Mouse (Mus musculus): Measurements from ENCODE around the gene Atp1b3. TPM values are rescaled to one million over a fixed set of nuclear protein-coding genes. Genes with fewer than 3 reads are reported as not detected.
A peak's percentile ranks its signal among the peaks of the same experiment; 100 is the strongest.
"Not testable (repeated sequence)": the region's sequence is repeated elsewhere in the genome, so short reads cannot be mapped to it uniquely, and the experiment has no call there.

Gene Atp1b3
- polyA plus RNA-seq, 2 experiments from 2014 or later, result 275 to 348 TPM

DNA sequence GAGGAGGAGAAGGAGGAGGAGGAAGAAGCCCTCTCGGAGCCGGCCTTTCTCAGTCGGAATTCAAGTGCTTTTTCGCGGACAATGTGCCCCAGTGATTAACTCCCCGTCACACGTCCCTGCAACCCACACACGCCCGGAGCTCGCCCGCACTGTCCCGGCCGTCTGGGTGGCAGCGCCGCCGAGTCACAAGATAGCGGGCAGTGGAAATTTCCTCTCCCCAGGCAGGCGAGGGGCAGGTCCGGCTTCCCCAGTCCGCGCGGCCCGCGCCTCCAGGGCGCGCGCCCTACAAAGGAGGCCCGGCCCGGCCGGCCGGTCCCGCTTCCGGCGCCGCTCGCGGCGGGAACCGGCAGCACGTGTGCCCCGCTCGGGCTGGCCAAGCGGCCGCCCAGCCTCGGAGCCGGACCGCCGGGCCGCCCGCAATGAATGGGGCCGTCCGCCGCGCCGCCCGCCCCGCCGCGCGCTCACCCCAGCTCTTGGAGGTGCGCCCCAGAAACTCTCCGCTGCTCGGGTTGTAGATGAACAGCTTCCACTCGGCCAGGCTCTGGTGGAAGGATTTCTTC, 581 bp downstream of the Atp1b3 start:
- ATAC-seq, result peak; percentile 28

DNA sequence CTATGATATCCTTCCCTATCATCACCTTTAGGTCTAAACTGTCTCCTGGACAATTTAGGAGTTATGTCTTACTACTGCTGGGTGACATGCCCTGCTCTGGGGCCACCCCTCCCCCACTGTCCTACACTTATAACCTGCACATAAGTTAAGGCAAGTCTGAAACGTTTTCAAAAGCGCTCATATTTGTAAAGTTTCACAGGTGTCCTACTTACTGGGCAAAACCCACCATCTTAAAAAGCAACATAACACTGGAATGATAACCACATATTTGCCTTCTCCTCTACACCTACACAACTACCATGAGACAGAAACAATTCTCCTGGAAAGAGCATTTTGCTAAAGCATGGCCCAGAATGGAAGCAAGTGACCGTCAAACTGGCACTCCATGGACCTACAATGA, 4.2 kb downstream of the Atp1b3 start:
- no peak for ATAC-seq

- no peak for ATAC-seq
These were observed 10.4 kb downstream of the Atp1b3 start for GRCm38 (mm10) chr9:96353799-96354198.

- peak; percentile 28 for ATAC-seq
These were observed 11.0 kb downstream of the Atp1b3 start for GRCm38 (mm10) chr9:96353121-96353769.

GRCm38 (mm10) chr9:96351771-96352170, 12.5 kb downstream of the Atp1b3 start:
- ATAC-seq, result not testable (repeated sequence)

DNA sequence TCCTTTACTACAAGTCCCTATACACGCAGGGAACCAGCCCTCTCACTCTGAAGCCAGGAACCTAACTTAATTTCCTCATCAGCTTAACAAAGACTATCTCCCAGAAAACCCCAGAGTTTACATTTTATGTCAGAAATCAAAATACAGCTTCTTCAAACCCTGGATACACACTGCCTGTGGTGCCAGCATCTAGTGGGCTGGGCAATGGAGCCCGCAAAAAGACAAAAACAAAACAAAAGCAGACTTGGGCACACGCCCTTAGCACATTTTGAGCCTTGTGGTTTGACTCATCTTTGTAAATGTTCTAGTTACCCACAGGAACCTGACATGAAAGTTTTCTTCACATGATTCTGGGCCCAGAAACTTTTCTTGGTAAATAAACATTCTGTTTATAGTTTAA, 13.8 kb downstream of the Atp1b3 start:
- ATAC-seq, result peak; percentile 77

GRCm38 (mm10) chr9:96350010-96350409, 14.2 kb downstream of the Atp1b3 start:
- peak; percentile 27 for ATAC-seq

- no peak for ATAC-seq
These were observed 15.4 kb downstream of the Atp1b3 start for GRCm38 (mm10) chr9:96348885-96349284.

DNA sequence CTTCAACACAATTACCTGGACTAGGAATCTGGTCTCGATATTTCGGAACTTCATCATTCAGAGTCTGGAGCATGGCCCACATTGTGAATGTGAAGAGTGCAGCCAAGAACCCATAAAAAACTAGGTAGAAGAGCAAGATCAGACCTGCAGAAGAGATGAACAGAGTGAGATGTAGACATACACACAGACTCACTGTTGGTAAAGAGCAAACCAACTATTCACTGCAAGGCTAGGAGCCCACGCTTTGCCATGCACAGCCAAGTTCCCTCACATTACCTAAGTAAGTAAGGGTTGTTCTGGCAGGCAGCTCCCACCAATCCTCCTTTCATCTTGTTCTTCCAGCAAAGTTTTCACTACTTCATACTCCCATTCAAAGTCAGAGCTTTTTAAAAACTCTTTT, 18.5 kb downstream of the Atp1b3 start:
- ATAC-seq, result no peak

DNA sequence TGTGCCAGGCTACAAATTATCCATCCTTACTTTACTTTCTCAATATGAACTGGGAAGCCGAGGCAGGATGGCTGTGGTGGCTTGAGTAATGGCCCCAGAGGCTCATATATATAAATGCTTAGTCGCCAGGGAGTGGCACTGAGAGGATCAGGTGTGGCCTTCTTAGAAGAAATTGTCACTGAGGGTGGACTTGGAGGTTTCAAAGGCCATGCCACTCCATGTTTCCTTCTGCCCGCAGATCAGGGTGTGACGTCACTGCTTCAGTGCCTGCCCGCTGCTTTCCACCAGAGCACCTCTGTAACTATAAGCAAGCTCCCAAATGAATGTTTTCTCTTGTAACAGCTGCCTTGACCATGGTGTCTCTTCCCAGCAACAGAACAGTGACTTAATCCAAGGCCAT, 33.1 kb downstream of the Atp1b3 start:
- ATAC-seq, result no peak

GRCm38 (mm10) chr9:96328226-96328625, 36.0 kb downstream of the Atp1b3 start:
- ATAC-seq, result no peak

DNA sequence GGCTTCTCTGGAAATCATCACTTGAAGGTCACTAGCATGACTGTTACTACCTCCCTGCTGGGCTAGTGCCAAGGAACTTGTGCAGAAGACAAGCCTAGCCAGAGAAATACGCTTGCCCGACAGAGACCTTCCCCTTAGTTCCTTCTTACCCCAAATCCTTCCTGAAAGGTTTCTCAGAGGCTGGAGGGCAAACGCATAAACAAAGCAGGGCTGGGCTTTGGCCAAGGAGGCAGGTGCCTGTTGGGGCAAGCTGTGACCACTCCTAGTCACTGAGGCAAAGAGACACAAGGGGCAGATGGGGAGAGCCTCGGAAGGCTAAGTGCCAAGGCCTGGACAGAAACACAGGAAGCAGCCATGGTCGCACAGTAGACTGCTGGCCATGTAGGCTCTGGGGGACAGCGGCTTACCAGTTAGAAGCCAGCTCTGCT, 37.7 kb downstream of the Atp1b3 start:
- ATAC-seq, result no peak

DNA sequence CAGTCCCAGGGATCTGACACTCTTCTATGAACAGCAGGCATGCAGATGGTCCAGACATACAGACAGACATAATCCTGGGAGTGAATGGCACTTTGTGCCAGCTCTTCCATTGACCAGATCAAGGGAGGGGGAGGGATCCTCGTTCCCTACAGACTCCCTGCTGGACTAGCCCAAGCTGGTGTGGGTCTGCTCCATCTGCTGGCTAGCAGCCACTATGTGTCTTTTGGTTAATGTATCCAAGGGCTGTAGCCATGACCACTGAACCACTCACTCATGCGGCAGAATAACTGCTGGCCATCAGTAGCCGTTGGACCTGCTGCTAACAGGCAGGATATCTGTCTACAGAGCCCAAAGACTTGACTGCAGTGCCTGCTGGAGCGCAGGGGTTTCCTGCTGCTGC, 39.7 kb downstream of the Atp1b3 start:
- no peak for ATAC-seq

- ATAC-seq, result no peak
These were observed 41.7 kb downstream of the Atp1b3 start for GRCm38 (mm10) chr9:96322411-96323152.

DNA sequence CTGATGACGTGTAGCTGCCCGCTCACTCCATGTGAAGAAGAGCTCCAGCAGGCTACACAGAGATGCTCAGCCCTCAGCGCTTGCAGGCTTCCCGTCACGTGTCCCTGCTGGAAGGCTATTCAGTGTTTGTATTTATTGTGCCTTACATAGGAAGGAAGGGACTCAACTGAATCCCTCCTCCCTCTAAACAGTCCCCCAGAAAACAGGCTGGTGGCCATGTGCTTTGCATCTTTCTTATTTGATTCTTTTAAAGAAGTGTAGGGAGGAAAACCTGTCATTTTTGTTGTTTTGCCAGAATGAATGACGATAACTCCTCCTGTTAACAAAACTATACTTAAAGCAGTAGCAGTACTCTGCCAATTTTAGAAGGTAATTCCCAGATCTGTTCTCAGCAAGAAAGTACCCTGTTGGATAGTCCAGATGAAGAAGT, 43.7 kb downstream of the Atp1b3 start:
- no peak for ATAC-seq

GRCm38 (mm10) chr9:96319333-96319732, 44.9 kb downstream of the Atp1b3 start:
- no peak for ATAC-seq

DNA sequence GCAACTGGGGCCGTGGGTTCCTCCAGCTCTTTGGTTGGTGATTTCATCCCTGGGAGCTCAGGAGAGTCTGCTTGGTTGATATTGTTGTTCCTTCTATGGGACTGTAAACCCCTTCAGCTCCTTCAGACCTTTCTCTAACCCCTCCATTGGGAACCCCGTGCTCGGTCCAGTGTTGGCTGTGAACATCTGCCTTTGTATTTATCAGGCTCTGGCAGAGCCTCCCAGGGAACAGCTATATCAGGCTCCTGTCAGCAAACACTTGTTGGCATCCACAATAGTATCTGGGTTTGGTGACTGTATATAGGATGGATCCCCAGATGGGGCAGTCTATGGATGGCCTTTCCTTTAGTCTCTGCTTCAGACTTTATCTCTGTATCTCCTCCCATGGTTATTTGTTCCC, 52.2 kb downstream of the Atp1b3 start:
- ATAC-seq, result no peak

DNA sequence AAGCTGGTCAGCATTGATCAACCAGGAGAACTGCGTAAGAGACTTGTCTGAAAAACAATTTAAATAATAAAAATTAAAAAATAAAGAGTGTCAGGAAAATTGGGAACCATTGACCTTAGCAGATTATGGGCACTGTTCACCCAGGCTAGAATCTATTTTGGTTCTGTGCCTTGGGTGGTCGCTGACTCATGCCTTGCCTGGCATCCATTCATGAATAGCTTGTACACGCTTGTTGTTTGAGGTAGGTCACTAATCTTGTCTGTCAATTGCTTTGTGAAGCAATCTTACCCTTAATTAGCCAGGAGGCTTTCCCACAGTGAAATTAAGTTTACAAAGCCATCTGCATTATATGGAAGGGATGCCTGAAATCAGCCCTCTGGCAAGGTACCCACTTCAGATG, 55.4 kb downstream of the Atp1b3 start:
- ATAC-seq, result no peak

DNA sequence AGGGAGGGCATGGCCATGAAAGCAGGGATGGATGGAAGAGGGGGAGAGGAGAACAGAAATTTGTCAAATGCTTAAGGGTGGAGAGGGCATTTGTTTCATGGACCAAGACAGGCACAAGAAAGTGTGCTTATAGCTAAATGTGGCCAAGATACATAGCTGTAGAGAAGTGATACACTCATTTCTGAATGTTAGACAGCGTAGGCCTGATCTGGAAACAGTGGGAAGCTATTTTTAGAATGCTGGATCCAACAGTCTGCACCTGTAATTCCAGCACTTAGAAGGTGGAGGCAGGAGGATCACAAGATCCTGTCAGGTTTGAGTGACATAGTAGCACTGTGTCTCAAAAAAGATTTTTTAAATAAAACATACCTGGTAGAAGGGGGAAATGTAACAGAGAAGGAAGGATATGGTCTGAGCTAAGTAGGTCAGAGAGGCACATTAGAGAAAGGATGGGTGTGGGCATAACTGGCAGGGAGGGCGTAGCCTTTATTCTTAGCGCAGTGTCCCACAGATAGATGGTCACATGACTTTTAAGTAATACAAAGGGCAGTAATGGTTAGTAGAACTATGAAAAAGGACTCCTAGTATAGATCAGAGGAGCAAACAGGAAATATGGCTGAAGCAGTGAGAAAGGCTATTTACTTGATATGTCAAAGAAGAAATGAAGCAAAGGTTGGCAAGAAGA, 64.8 kb downstream of the Atp1b3 start:
- peak; percentile 78 for ATAC-seq

DNA sequence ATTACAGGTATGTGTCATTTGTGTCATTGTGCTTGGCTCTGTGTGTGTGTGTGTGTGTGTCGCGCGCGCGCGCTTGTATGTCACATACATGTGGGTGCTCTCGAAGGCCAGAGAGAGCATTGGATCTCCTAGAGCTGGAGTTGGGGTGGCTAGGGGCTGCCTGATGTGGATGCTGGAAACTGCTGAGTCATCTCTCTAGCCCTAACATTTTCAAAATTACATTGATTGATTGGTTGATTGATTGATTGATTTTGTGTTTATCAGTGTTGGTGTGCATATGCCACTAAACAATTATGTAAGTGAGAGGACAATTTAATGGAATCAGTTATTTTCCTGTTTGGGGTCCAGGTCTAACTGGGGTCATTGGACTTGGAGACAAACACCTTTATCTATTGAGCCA, 72.1 kb downstream of the Atp1b3 start:
- ATAC-seq, result no peak

DNA sequence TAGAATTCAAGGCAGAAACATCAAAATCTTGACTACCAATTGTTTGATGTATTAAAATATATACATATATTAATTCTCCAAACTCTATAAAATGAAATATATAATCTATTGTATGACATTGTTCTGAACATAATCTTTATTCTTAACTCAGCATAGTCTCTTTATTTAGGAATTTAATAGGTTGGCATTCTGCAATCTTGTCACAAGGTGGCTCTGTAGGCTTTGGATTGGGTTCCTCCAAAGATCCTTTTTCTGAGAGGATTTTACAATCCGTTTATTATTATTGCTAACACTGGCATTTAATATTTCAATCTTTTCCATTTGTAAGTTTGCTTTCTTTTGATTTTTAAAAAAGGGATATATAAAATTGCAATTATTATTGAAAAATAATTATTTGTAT, 79.3 kb downstream of the Atp1b3 start:
- peak; percentile 69 for ATAC-seq

Data from activated CD4-positive, CD25-positive, alpha-beta regulatory T cell, adult 4 months (primary cell).